Mouse (Mus musculus) spleen, postnatal 10 days (tissue): ENCODE data around the gene F930015N05Rik.

Experiments
- DNase-seq, 2 experiments: peaks; one replicate each; pipeline ENCODE4 v3.0.0; 2021 to 2022; ENCODE audit warnings: low spot score in 2 of 2

Gene F930015N05Rik

GRCm38 (mm10) chr11:64436412-64436727 is at the start of gene F930015N05Rik:
TSS of gene F930015N05Rik (minus strand) at chr11:64436653.
- peak in 1 of 2 experiments; percentile 11 for DNase-seq

- no peak for DNase-seq
These were observed 45.0 kb upstream of the F930015N05Rik start for GRCm38 (mm10) chr11:64481445-64481844.

GRCm38 (mm10) chr11:64473679-64474078 is 37.2 kb upstream of the F930015N05Rik start:
- no peak for DNase-seq

- DNase-seq: no peak
These were observed 34.2 kb upstream of the F930015N05Rik start for GRCm38 (mm10) chr11:64470689-64471088.

- no peak for DNase-seq
These were observed 32.3 kb upstream of the F930015N05Rik start for GRCm38 (mm10) chr11:64468737-64469136.

GRCm38 (mm10) chr11:64461746-64462145 is 25.3 kb upstream of the F930015N05Rik start:
- no peak for DNase-seq

GRCm38 (mm10) chr11:64448586-64449315 is 12.3 kb upstream of the F930015N05Rik start:
- DNase-seq: no peak

GRCm38 (mm10) chr11:64445227-64445626 is 8.8 kb upstream of the F930015N05Rik start:
- no peak for DNase-seq

- no peak for DNase-seq
These were observed 6.2 kb upstream of the F930015N05Rik start for GRCm38 (mm10) chr11:64442701-64443100.

- no peak for DNase-seq
These were observed 5.7 kb upstream of the F930015N05Rik start for GRCm38 (mm10) chr11:64442119-64442518.

GRCm38 (mm10) chr11:64438909-64439308 is 2.5 kb upstream of the F930015N05Rik start:
- DNase-seq: no peak

- no peak for DNase-seq
These were observed 1.3 kb upstream of the F930015N05Rik start for GRCm38 (mm10) chr11:64437721-64438120.

- no peak for DNase-seq
These were observed 392 bp upstream of the F930015N05Rik start for GRCm38 (mm10) chr11:64436791-64437298.

- peak; percentile 4 to 12 for DNase-seq
These were observed 674 bp downstream of the F930015N05Rik start for GRCm38 (mm10) chr11:64435546-64436411.

GRCm38 (mm10) chr11:64434611-64435545 is 1.6 kb downstream of the F930015N05Rik start, which contains the start of gene Hs3st3a1:
TSS of gene Hs3st3a1 (plus strand) at chr11:64435332.
- DNase-seq: peak; percentile 4 to 22

- DNase-seq: no peak
These were observed 17.5 kb downstream of the F930015N05Rik start for GRCm38 (mm10) chr11:64418969-64419368.

GRCm38 (mm10) chr11:64400534-64401093 is 35.8 kb downstream of the F930015N05Rik start:
- DNase-seq: no peak

GRCm38 (mm10) chr11:64397612-64398011 is 38.8 kb downstream of the F930015N05Rik start:
- no peak for DNase-seq

- no peak for DNase-seq
These were observed 39.5 kb downstream of the F930015N05Rik start for GRCm38 (mm10) chr11:64396949-64397348.

- no peak for DNase-seq
These were observed 40.0 kb downstream of the F930015N05Rik start for GRCm38 (mm10) chr11:64396331-64396881.

GRCm38 (mm10) chr11:64386333-64386732 is 50.1 kb downstream of the F930015N05Rik start:
- DNase-seq: no peak
